Mouse (Mus musculus) cortical plate, adult 2 months (tissue): ENCODE data around the gene Ank3. TPM values are rescaled to one million over a fixed set of nuclear protein-coding genes. Genes with fewer than 3 reads are reported as not detected.

Experiments
- H3K27ac ChIP-seq: fragments of 200-500 bp; 2 replicates; pipeline ENCODE4 v1.5.1; 2012; ENCODE audit warnings: low read length, control low read depth, inconsistent platforms; ENCODE audit not compliant: insufficient read depth
- H3K4me1 ChIP-seq: fragments of 200-500 bp; 2 replicates; pipeline ENCODE4 v1.6.1; 2011; ENCODE audit warnings: low read length; ENCODE audit not compliant: control insufficient read depth, insufficient read depth
- H3K4me3 ChIP-seq: fragments of 200-500 bp; 2 replicates; pipeline ENCODE4 v1.5.1; 2011; ENCODE audit warnings: mild to moderate bottlenecking, low read length, control low read depth; ENCODE audit not compliant: insufficient read depth
- CTCF ChIP-seq: fragments of 200-500 bp; IDR thresholded peaks from 2 replicates; pipeline ENCODE4 v1.5.1; 2011; ENCODE audit warnings: mild to moderate bottlenecking, control low read depth, low read length; ENCODE audit not compliant: insufficient read depth; ENCODE audit errors: extremely low read depth
- POLR2A ChIP-seq: fragments of 200-500 bp; IDR thresholded peaks from 2 replicates; pipeline ENCODE4 v1.6.1; 2011; ENCODE audit warnings: mild to moderate bottlenecking, low read length, control low read depth; ENCODE audit not compliant: insufficient read depth; ENCODE audit errors: extremely low read depth
- polyA plus RNA-seq: library from polyadenylated mRNA; depleted of rRNA; stranded (reverse); fragments of >200 nt; gene quantifications from 2 replicates; pipeline ENCODE4 v1.2.3, GENCODE M21; 2012

Ank3 gene
- polyA plus RNA-seq, 1 experiment = 188 TPM

DNA sequence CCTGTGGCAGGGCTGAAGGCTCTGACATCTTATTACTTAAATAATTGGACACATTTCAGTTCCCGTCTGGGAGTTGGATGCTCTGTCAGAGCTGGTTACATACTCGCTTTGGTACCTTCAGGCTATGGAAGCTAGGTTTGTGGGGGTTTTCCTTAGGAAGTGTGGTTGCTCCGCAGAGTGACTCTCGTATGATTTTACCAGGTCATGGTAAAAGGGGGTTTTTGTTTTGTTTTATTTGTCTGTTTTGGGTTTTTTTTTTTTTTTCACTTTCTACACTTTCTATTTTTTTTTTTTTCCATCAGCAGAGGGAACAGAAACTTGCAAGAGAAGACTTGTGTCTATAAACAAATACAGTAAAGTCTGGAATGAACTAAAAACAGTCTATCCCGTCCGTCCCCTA is 131.8 kb downstream of the Ank3 start:
- H3K27ac ChIP-seq = no peak overlapping the region
- TF ChIP-seq POLR2A (no peak), CTCF (no peak)
- H3K4me3 ChIP-seq = no peak overlapping the region
- no peaks in the 10 kb centered on the region for H3K4me1 ChIP-seq

GRCm38 (mm10) chr10:69531569-69531968 is 133.0 kb downstream of the Ank3 start:
- H3K27ac ChIP-seq = no peak overlapping the region
- H3K4me1 ChIP-seq = no peaks in the 10 kb centered on the region
- TF ChIP-seq CTCF (0 out of 2 replicates have a peak, but pooled peaks have one; percentile 3), POLR2A (no peak)
- H3K4me3 ChIP-seq = no peak overlapping the region

- Histone ChIP-seq H3K27ac (no peak overlapping the region), H3K4me1 (no peaks in the 10 kb centered on the region), H3K4me3 (no peak overlapping the region)
- TF ChIP-seq POLR2A = no peak
- no peak for TF ChIP-seq CTCF
Measured at GRCm38 (mm10) chr10:69532169-69532730, 133.7 kb downstream of the Ank3 start.

GRCm38 (mm10) chr10:69533505-69534388 is 135.2 kb downstream of the Ank3 start:
- peak overlapping the region; percentile 92 for H3K4me3 ChIP-seq
- peaks cover 3% of the 10 kb centered on the region; the same call in 1 of the 2 replicates for H3K4me1 ChIP-seq
- TF ChIP-seq CTCF = no peak
- peak; percentile 64 for TF ChIP-seq POLR2A
- peak overlapping the region; percentile 58 for H3K27ac ChIP-seq

DNA sequence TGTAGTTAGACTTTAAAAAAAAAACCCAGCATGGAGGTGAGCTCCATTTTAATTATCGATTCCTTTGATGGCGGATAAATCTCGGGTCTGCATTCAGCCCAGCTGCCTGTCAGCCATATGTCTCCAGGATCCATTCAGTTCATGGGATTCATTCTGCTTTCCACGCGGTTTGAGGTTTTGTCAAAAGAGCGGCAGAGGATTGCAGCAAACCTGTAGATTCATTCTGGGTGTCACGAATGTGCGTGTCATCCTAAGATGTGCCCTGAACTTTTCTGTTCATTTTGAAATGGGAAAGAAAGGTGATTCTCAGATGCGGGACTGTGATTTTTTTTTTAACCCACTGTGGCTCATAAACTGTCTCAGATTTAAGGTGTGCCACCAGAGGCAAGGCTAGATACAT is 136.1 kb downstream of the Ank3 start:
- Histone ChIP-seq H3K27ac (peak overlapping the region; percentile 39; the same call in 1 of the 2 replicates), H3K4me3 (peak overlapping the region; percentile 92), H3K4me1 (peaks cover 3% of the 10 kb centered on the region; the same call in 1 of the 2 replicates)
- no peak for TF ChIP-seq POLR2A
- no peak for TF ChIP-seq CTCF

DNA sequence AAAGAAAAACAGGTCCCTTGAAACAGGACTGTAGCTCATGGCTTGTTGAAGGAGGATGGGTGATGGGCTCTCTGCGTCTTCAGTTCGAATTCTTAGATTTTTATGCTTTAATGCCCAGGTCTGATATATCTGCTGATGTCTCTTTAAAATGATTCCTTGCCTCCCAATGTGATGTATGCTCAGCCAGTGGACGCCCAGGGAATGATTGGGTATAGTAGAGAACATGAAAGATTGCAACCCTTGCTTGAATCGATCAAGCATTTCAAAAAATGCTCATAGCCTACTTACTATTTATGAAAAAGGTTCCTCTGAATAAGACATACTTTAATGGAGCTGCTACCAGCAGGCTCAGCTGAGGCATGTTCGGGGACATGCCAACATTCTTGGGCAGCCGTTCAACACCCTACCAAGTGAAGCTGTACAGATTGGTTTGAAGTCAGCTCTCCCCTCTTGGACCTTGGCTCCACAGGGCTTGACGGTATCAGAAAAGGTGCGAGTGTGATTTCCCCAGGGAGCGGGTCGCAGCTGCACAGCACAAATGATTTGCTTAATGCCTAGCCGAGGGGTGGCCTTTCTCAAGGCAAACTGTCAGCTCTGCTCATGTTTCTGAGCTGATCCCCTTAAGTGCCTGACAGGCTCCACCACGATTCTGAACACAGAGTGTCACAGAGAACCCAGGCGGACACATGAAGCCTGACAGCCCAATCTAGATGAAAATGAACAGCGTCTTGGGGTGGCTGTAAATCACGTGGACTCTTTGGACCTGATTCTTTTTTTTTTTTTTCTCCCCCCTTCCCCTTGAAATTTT is 136.8 kb downstream of the Ank3 start:
- H3K4me1 ChIP-seq = peaks cover 3% of the 10 kb centered on the region; the same call in 1 of the 2 replicates
- peak overlapping the region; percentile 49 for H3K27ac ChIP-seq
- TF ChIP-seq POLR2A (peak; percentile 55; the same call in 1 of the 2 replicates), CTCF (no peak)
- H3K4me3 ChIP-seq = peak overlapping the region; percentile 92

DNA sequence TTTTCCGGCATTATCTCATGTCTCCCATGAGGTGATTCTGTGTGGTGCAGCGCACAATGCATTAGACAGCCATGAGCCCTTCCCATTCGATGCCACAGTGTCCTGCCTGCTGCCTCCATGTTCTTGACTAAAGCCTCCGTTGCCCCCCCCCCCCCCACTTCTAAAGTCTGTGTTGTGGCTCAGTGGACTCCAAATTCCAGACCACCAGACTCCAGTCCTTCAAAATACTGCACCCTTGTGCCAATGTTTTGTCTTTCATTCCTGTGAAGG is 137.3 kb downstream of the Ank3 start:
- peak overlapping the region; percentile 92 for H3K4me3 ChIP-seq
- TF ChIP-seq CTCF = no peak
- no peak for TF ChIP-seq POLR2A
- H3K27ac ChIP-seq = peak overlapping the region; percentile 49
- H3K4me1 ChIP-seq = peaks cover 3% of the 10 kb centered on the region; the same call in 1 of the 2 replicates

DNA sequence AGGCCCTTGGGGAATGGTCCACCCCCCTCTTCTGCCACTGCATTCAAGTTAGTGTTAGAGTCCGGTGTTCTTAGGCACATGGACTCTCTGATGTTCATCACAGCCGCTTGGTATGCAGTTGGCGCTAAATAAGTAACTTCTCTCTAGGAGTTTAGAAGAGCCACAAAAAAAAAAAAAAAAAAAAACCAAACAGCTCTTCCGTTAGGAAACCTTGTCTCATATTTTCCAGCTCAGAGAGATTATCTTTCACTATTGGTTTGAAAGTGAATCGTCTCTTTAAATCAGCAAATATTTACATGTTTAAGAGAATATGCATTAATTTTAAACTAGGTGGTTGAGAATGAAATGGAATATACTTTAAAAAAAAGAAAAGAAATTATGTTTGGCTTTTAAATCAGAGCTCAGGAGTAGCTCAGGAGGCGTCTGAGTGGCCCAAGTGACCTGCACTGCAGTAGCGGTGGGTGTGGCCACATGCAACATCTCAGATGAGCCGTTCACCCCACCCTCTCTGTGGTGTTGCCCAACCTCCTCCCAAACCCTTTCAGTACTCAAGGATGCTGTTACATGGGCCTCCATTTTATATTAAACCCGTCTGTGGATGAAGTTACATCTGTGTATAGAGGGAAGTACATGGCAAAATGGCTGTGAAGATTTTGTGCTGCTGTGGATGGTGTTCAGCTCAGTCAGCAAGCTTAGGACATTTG is 138.0 kb downstream of the Ank3 start:
- Histone ChIP-seq H3K27ac (peak overlapping the region; percentile 39; the same call in 1 of the 2 replicates), H3K4me1 (peaks cover 3% of the 10 kb centered on the region; the same call in 1 of the 2 replicates), H3K4me3 (peak overlapping the region; percentile 92)
- TF ChIP-seq POLR2A = no peak
- TF ChIP-seq CTCF = no peak

DNA sequence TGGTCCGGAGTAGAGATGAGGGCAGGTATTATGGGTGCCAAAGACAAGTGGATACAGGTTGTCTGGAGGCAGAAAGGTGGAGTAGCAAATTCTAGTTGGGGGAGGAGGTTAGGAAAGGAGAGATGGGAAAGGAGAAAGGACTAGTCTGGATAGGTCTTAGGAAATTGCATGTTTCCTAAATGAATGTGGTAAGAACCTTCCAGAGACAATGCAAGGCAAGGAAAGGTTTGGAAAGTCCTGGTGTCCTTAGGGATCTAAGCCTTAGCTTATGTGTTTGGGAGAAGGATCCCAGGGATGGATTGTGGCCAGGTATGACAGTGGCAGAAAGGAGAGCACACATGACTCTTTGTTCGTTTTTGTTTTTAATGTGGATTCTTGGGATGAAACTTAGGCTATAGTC is 139.7 kb downstream of the Ank3 start:
- Histone ChIP-seq H3K4me1 (peaks cover 3% of the 10 kb centered on the region; the same call in 1 of the 2 replicates), H3K27ac (no peak overlapping the region), H3K4me3 (no peak overlapping the region)
- no peak for TF ChIP-seq CTCF
- TF ChIP-seq POLR2A = no peak
